In the genomic region with DNA sequence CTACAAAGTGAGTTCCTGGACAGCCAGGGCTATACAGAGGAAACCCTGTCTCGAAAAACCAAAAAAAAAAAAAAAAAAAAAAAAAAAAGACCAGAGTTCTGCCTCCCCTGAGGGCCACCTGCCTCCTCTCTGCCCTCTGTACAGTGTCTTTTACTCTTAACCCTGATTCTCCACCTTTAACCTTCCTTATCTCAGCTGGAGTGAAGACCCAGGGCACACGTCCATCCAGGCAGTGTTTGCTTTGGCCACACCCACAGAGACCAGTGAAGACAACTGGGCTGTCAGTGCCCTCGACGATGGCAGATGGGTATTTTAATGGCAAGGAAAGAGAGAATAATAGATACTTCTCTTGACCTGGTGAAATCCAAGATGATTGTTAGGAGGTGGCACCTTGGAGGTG, we compare ENCODE assay signal across 21 mouse cellular contexts. TPM values are rescaled to one million over a fixed set of nuclear protein-coding genes. Genes with fewer than 3 reads are reported as not detected.
DNase-seq lines count a peak whose midpoint lies in the region; ATAC-seq and TF ChIP-seq lines count a peak whose summit lies in the region.
"Had no signal": no experiment of that assay in that cellular context is flagged by ENCODE, and none has a peak within 500 bp of the region (broad histone marks: within the 10 kb centered on the region; RNA-seq: fewer than 3 reads in every experiment).

No protein-coding gene starts in this region.

- H3K4me3 ChIP-seq in liver, adult 2 months (ENCODE audit: insufficient read depth, low read depth, low read length) = no peak overlapping the region
- H3K4me3 ChIP-seq in liver, postnatal 0 days (ENCODE audit: low read depth, low read length) = no peak overlapping the region
- H3K4me3 ChIP-seq in small intestine, adult 2 months (ENCODE audit: low read depth, low read length) = no peak overlapping the region

- H3K4me2 ChIP-seq in liver, postnatal 0 days (ENCODE audit: low read depth, low read length) = no peak overlapping the region

- H3K4me1 ChIP-seq in liver, adult 2 months (ENCODE audit: control insufficient read depth, insufficient read depth, low read length) = no peaks in the 10 kb centered on the region
- H3K4me1 ChIP-seq in liver, postnatal 0 days (ENCODE audit: insufficient read depth) = no peaks in the 10 kb centered on the region
- peaks cover 31% of the 10 kb centered on the region; the same call in 1 of the 2 replicates for H3K4me1 ChIP-seq in small intestine, adult 2 months (ENCODE audit: control insufficient read depth, insufficient read depth, insufficient read length, low read length)

- H3K79me2 ChIP-seq in liver, adult 2 months (ENCODE audit: control insufficient read depth, insufficient read depth, low read length) = no peaks in the 10 kb centered on the region

- H3K9ac ChIP-seq in liver, adult 2 months (ENCODE audit: low read depth, low read length) = no peak overlapping the region
- H3K9ac ChIP-seq in liver, postnatal 0 days (replicated peaks) = no peak overlapping the region

- WGBS in liver, adult 2 months = 10% methylated on average over 3 of the region's 4 CpGs
- 43% methylated on average over 4 of the region's 4 CpGs for WGBS in liver, postnatal 0 days (ENCODE audit: insufficient replicate concordance)
- WGBS in small intestine, adult 2 months = 38% methylated on average over 4 of the region's 4 CpGs

- no peaks in the 10 kb centered on the region for H3K9me3 ChIP-seq in liver, postnatal 0 days (ENCODE audit: low read length)

- TF ChIP-seq POLR2A in liver, adult 2 months (IDR thresholded peaks at IDR 0.05; ENCODE audit: extremely low read depth, insufficient read depth, low read length) = no peak
- no peak for TF ChIP-seq POLR2A in small intestine, adult 2 months (IDR thresholded peaks at IDR 0.05; ENCODE audit: low read depth, low read length)

- peak; percentile 58 for DNase-seq in liver, adult 2 months (ENCODE audit: extremely low read depth, low read depth, low spot score)
- DNase-seq in liver, postnatal 0 days = no peak
- DNase-seq in adrenal gland, postnatal 10 days = no peak
- DNase-seq: adrenal gland, adult 2 months; adrenal gland, adult 8-10 months; adrenal gland, postnatal 14 days; adrenal gland, postnatal 25 days; adrenal gland, postnatal 36 days; B cell, adult 2 months; cerebellum, adult 11 months; cerebellum, adult 11-12 months; cerebellum, adult 18-20 months; cerebellum, adult 2 months had no signal

- TF ChIP-seq EP300 in liver, postnatal 0 days (IDR thresholded peaks at IDR 0.05; ENCODE audit: low read depth) = no peak

- no peak for ATAC-seq in liver, postnatal 0 days
- ATAC-seq: activated CD4-positive, CD25-positive, alpha-beta regulatory T cell, adult 4 months; CD4-positive, CD25-positive, alpha-beta regulatory T cell, adult 4 months; Patski had no signal

- TF ChIP-seq CTCF in liver, adult 2 months (IDR thresholded peaks at IDR 0.05; ENCODE audit: low read depth, low read length) = no peak
- no peak for TF ChIP-seq CTCF in liver, postnatal 0 days (IDR thresholded peaks at IDR 0.05; ENCODE audit: low read depth)
- TF ChIP-seq CTCF in small intestine, adult 2 months (IDR thresholded peaks at IDR 0.05; ENCODE audit: extremely low read depth, insufficient read length, insufficient replicate concordance, low read depth, low read length) = no peak

- H3K27ac ChIP-seq in liver, adult 2 months (replicated peaks; ENCODE audit: insufficient read depth, low read depth, low read length) = no peak overlapping the region
- H3K27ac ChIP-seq in liver, postnatal 0 days (ENCODE audit: low read depth) = no peak overlapping the region
- peak overlapping the region; percentile 75 for H3K27ac ChIP-seq in small intestine, adult 2 months (ENCODE audit: insufficient read depth, low read depth, low read length)

- no peaks in the 10 kb centered on the region for H3K36me3 ChIP-seq in liver, adult 2 months (ENCODE audit: control insufficient read depth, insufficient read depth, low read length)
- H3K36me3 ChIP-seq in liver, postnatal 0 days (replicated peaks; ENCODE audit: insufficient read depth, low read length) = no peaks in the 10 kb centered on the region
- H3K36me3 ChIP-seq in small intestine, adult 2 months (ENCODE audit: control insufficient read depth, insufficient read depth, low read length) = no peaks in the 10 kb centered on the region
- H3K36me3 ChIP-seq: G1E had no signal

- H3K27me3 ChIP-seq in liver, adult 2 months (ENCODE audit: control insufficient read depth, insufficient read depth, low read length) = 0 out of 2 replicates have a peak, but pooled peaks cover 3% of the 10 kb centered on the region
- H3K27me3 ChIP-seq in liver, postnatal 0 days (ENCODE audit: insufficient read depth, low read length) = peaks cover 8% of the 10 kb centered on the region; the same call in 1 of the 2 replicates
- no peaks in the 10 kb centered on the region for H3K27me3 ChIP-seq in small intestine, adult 2 months (ENCODE audit: control insufficient read depth, insufficient read depth, low read length)
- H3K27me3 ChIP-seq: Patski had no signal

RNA-seq across cellular contexts. Expression of gene Edn3, which starts 1.2 kb away (rescaled TPM):
- 0.07 and 0.18 TPM in 2 replicates for total RNA-seq in liver, adult 2 months (2014; rRNA removed)
- not detected in 2 replicates for polyA plus RNA-seq in liver, adult 2 months (2012; rRNA removed)
- polyA plus RNA-seq in liver, postnatal 0 days (2015; fragmentation: Nextera tagmentation; extraction: Ambion mirVana) = 0.11 and 0.13 TPM in 2 replicates
- polyA plus RNA-seq in small intestine, adult 2 months (2012; rRNA removed) = 7.5 and 18.6 TPM in 2 replicates
- total RNA-seq in adrenal gland, postnatal 10 days (2021) = 10 to 100 TPM; 10.3 to 11.4 TPM
- total RNA-seq: CH12.LX, MEL had no signal
- polyA plus RNA-seq: activated CD4-positive, CD25-positive, alpha-beta regulatory T cell, adult 4 months; C2C12; CD4-positive, CD25-positive, alpha-beta regulatory T cell, adult 4 months; G1E; Patski had no signal
